Mouse (Mus musculus): ENCODE data around the gene Ctc1.
"Not testable (repeated sequence)": the region's sequence is repeated elsewhere in the genome, so short reads cannot be mapped to it uniquely, and the experiment has no call there.

Gene Ctc1

GRCm38 (mm10) chr11:69008182-69009121, 7.3 kb upstream of the Ctc1 start, which contains the start of gene Pfas:
TSS of gene Pfas (minus strand) at chr11:69008460.
- DNase-seq, result peak; percentile 70 to 82

GRCm38 (mm10) chr11:69009508-69009907, 6.2 kb upstream of the Ctc1 start:
- no peak for DNase-seq

GRCm38 (mm10) chr11:69010400-69011323, 5.0 kb upstream of the Ctc1 start:
- no peak for DNase-seq

- not testable (repeated sequence) for DNase-seq
These were observed 4.3 kb upstream of the Ctc1 start for GRCm38 (mm10) chr11:69011445-69011844.

- DNase-seq, result peak; percentile 93 to 95
These were observed 3.6 kb upstream of the Ctc1 start for GRCm38 (mm10) chr11:69012071-69012601.

GRCm38 (mm10) chr11:69016755-69017154, 1.0 kb downstream of the Ctc1 start:
- no peak for DNase-seq

GRCm38 (mm10) chr11:69020691-69021090, 5.0 kb downstream of the Ctc1 start:
- no peak for DNase-seq

GRCm38 (mm10) chr11:69026562-69026961, 10.9 kb downstream of the Ctc1 start:
- DNase-seq, result no peak

GRCm38 (mm10) chr11:69028805-69029204, 13.1 kb downstream of the Ctc1 start:
- no peak for DNase-seq

- DNase-seq, result no peak
These were observed 17.8 kb downstream of the Ctc1 start for GRCm38 (mm10) chr11:69033552-69033951.

GRCm38 (mm10) chr11:69034585-69034984, 18.9 kb downstream of the Ctc1 start:
- DNase-seq, result no peak

- DNase-seq, result no peak
These were observed 19.7 kb downstream of the Ctc1 start for GRCm38 (mm10) chr11:69035411-69035810.

- DNase-seq, result peak; percentile 91 to 92
These were observed 20.1 kb downstream of the Ctc1 start for GRCm38 (mm10) chr11:69035849-69036248.

GRCm38 (mm10) chr11:69036486-69037230, 20.9 kb downstream of the Ctc1 start:
- peak; percentile 87 to 95 for DNase-seq

GRCm38 (mm10) chr11:69037231-69038061, 21.7 kb downstream of the Ctc1 start:
- DNase-seq, result peak; percentile 83 to 92

- no peak for DNase-seq
These were observed 22.5 kb downstream of the Ctc1 start for GRCm38 (mm10) chr11:69038173-69038572.

GRCm38 (mm10) chr11:69045531-69046394, 30.1 kb downstream of the Ctc1 start, which contains the start of gene Aurkb:
TSS of gene Aurkb (plus strand) at chr11:69045647.
- DNase-seq, result peak; percentile 71 to 78

- DNase-seq, result no peak
These were observed 30.7 kb downstream of the Ctc1 start for GRCm38 (mm10) chr11:69046395-69046774.

GRCm38 (mm10) chr11:69047592-69047991, 31.9 kb downstream of the Ctc1 start:
- no peak for DNase-seq

GRCm38 (mm10) chr11:69048151-69048550, 32.4 kb downstream of the Ctc1 start:
- DNase-seq, result no peak
